Mouse (Mus musculus) kidney, adult 11 months (tissue): Measurements from ENCODE around the gene Shroom1.
A peak's percentile ranks its signal among the peaks of the same experiment; 100 is the strongest.
"Not testable (repeated sequence)": the region's sequence is repeated elsewhere in the genome, so short reads cannot be mapped to it uniquely, and the experiment has no call there.

Source experiments
- DNase-seq: peaks from one replicate; pipeline ENCODE4 v3.0.0; 2022

The Shroom1 gene

GRCm38 (mm10) chr11:53456474-53457371 lies at the start of gene Shroom1, which contains the start of gene Gm10447:
Gene Shroom1 (plus strand): TSS chr11:53457205.
Gene Gm10447 (minus strand): TSS chr11:53457110.
- peak; percentile 36 for DNase-seq

GRCm38 (mm10) chr11:53411738-53412137 lies 45.3 kb upstream of the Shroom1 start:
- DNase-seq, result no peak

DNA sequence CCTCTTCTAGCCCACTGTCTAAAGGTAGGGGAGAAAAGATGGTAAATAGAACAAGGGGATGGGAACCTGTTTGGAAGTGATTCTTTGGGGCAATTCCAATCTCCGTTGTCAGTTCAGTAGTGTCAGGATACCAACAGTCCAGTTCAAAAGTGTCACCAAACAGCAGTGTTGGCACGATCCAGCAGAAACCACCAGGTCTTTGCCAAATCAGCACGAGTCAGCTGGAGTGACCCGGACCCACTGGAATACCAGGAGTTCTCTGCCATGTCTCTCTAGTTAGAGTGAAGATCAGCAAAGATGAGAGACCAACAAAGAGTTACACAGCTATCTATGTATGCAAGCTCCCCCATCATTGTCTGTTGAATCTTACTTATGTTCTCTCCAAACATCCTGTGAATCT lies 43.1 kb upstream of the Shroom1 start:
- no peak for DNase-seq

- no peak for DNase-seq
Observed at GRCm38 (mm10) chr11:53418048-53418447, 39.0 kb upstream of the Shroom1 start.

DNA sequence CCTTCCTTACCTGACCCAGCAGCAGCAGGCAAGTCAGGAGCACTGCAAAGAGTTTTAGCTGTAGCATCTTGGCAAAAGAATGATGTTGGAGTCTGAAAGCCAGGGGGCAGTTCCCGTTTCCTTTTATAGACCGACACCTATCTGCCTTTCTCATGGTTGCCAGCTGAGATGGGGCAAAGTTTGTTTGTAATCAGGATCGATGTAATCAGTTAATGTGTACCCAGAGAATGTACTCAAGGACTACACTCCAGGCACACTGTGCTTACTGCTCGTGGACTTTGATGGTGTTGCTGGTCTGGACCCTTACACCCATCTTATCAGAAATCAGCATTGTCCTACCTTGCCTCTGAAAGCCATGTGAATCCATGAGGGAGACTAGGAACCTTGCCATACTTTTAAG lies 34.0 kb upstream of the Shroom1 start, which contains the start of gene Leap2:
Gene Leap2 (minus strand): TSS at position 135 of the 400 bp plus-strand sequence.
- peak; percentile 40 for DNase-seq

DNA sequence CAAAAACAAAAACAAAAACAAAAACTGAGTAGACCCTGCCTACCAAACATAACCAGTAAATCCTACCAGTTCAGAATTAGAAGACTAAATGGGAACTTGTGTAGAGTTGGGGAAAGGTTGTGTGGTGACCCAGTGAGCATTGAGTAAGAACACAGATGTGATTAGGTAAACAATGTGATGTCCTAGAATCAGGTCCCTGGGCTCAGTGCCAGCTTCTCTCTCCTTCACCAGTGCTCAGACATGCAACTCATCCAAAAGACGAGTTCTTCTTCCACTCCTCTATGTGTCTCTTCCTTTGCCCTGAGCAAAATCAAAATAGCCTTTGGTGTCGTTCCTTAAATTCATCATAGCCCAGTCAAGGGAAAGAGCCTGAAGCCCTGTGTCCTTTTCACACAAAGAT lies 32.2 kb upstream of the Shroom1 start:
- DNase-seq, result no peak

GRCm38 (mm10) chr11:53425251-53425650 lies 31.8 kb upstream of the Shroom1 start:
- DNase-seq, result no peak

- no peak for DNase-seq
Observed at GRCm38 (mm10) chr11:53425711-53426255, 31.2 kb upstream of the Shroom1 start.

GRCm38 (mm10) chr11:53426914-53427313 lies 30.1 kb upstream of the Shroom1 start:
- not testable (repeated sequence) for DNase-seq

DNA sequence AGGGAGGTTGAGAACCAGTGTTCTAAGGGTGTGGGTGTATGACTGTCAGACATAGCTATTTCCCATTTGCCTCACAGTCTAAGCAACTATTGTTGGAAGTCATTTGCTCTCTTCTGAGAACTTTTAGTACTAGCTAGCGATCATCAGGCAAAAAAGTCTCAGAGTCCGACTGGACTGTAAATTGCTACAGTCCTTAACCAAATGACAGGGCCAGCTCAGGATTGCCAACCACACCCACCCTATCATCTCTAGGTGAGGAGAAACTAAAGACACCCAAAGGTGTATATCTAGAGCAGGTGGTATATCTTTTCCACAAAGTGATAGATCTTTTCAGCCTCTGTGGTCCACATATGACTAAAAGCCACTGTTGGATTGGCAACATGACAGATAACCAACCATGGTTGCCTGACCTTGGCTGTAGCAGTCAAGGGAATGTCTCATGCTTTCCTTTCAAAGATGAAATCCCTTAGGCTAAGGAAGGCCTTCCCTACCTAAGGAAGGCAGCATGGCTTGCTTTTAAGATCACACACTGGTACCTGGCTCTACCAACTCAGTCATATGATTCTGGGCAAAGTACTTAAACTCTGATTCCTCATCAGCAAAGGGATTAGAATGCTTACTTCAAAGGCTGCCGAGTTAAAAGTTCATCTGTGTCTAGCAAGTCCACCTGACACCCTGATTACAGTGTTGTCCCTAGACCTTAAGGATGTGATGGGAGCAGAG lies 28.9 kb upstream of the Shroom1 start:
- DNase-seq, result no peak

- no peak for DNase-seq
Observed at GRCm38 (mm10) chr11:53428716-53429057, 28.3 kb upstream of the Shroom1 start.

DNA sequence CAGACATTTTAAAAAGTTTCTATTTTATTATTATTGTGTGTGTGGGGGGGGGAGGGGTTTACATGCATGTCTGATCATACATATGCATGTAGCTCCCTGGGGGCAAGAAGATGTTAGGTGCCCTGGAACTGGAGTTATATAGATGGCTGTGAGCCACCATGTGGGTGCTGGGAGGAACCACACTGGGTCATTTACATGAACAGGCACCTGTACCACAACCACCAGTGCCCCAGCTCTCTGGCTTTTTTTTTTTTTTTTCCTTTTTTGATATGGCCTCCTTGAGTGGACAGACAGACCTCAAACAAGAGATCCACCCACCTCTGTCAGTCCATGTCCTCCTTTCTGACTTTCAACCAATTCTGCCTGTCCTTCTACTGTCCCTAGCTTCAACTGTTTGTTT lies 27.8 kb upstream of the Shroom1 start:
- DNase-seq, result no peak

- no peak for DNase-seq
Observed at GRCm38 (mm10) chr11:53430300-53430669, 26.7 kb upstream of the Shroom1 start.

- peak; percentile 100 for DNase-seq
Observed at GRCm38 (mm10) chr11:53430670-53431346, 26.2 kb upstream of the Shroom1 start, which contains the start of the genes Uqcrq and Gdf9. Gene Uqcrq (minus strand): TSS chr11:53430831. Gene Gdf9 (plus strand): TSS chr11:53431023.

DNA sequence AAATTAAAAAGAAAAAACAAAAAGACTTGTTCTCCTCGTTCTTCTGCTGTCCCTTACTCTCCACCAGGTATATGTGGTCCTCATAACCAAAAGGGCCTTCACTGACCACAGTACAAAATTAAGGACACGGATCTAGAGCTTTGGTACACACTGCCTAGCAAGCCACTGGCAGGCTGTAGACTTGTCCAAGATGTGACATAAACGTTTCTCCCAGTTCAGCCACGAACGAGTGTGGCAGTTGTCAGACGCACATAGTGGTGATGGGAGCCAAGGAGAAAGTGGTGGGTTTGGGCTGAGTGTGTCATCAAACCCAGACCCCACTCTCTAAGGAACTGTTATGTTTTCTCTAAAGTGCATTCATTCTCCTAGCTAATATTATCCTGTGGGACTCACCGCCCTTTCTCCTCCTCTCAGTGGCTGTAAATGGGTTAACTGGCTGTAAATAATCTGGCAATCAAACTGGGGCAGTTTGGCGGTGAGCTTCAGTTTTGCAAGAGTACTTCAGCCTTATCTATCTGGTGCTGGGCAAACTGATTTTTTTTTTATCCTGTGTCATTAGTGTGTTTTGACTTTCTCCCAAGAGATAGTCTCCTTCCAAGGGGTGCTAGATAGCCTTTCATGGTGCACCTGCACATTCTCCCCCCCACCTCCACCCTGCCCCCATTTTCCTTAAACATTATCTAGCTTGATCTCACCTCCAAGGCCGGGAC lies 25.5 kb upstream of the Shroom1 start:
- no peak for DNase-seq

DNA sequence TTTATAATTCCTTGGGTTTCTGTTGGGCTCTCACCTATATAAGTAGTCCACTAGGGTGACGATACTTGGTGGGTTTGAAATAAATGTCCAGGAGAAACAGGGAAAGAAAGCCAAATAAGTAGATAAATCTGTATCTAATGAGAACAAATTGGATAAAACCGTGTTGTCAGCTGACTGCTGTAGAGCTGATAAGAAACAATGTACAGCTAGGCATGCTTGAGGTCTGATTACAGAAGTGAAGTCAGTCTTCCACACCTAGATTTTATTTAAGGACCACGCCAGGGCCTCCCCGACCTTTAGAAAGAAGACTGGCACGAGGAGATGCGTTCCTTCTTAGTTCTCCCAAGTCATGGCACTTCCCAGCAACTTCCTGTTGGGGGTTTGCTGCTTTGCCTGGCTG lies 23.9 kb upstream of the Shroom1 start:
- no peak for DNase-seq

DNA sequence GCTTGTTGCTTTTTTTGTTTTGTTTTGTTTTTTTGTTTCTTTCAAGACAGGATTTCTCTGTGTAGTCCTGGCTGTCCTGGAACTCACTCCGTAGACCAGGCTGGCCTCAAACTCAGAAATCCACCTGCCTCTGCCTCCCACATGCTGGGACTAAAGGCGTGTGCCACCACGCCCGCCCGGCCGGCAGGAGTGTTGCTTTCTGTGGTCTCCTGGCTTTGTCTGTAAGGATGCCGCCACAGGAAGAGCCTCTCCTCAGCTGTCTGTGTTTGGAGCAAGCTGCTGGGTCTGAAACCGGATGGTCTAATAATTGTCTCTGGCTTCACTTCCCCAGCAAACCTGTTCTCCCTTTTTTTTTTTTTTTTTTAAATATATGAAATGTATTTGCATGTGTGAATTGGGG lies 21.5 kb upstream of the Shroom1 start:
- DNase-seq, result no peak

GRCm38 (mm10) chr11:53436338-53436737 lies 20.7 kb upstream of the Shroom1 start:
- no peak for DNase-seq

- no peak for DNase-seq
Observed at GRCm38 (mm10) chr11:53441921-53442320, 15.1 kb upstream of the Shroom1 start.

DNA sequence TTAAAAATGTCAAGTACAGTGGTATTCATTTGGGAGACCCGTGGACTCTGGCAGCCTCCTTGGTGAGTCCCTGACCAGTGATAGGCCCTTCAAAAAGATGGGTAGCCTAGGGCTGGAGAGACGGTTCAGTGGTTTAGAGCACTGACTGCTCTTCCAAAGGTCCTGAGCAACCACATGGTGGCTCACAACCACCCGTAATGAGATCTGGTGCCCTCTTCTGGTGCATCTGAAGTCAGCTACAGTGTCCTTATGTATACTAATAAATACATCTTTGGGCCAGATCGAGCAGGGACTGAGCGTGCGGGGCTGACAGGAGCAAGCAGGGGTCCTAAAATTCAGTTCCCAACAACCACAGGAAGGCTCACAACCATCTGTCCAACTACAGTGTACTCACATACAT lies 13.1 kb upstream of the Shroom1 start:
- no peak for DNase-seq

DNA sequence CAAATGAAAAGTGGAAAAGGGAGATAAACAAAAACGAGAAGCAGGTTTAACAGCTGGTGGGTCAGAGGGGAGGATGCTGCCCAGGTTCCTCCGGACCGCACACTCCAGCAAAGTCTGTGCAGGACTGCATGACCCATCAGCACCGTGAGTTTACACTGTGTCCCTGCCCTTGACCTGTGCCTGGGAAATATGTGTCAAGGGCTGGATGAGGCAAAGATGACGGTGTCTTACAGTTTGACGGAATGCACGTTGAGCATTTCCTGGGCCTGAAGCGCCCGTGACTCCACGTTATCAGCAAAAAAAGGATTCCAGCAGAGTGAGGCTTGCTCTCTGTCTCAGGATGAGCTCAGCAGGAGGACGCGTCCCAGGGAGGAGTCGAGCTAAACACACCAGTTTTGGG lies 11.4 kb upstream of the Shroom1 start:
- no peak for DNase-seq

DNA sequence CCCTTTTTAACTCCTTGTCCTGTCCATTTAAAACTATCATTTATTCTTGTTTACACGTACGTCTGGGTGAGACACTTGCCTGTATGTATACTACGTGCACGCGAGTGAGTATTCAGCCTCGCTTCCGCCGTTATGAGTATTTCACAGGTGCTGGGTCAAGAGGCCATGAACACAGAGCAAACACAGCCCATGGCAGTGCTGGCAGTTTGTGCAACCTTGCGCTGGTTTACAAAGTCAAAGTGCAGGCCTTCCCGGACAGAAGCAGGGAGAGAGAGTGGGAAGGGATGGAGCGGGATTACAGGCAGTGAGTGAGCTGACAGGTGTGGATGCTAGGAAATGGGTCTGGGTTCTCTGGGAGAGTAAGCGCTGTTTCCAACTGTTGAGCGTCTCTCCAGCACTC lies 10.8 kb upstream of the Shroom1 start:
- DNase-seq, result no peak
